Mouse (Mus musculus): ENCODE measurements around the gene Timm8a2.
"Not testable (repeated sequence)": the region's sequence is repeated elsewhere in the genome, so short reads cannot be mapped to it uniquely, and the experiment has no call there.

Gene Timm8a2

GRCm38 (mm10) chr14:122060642-122061041, 26.2 kb downstream of the Timm8a2 start:
- H3K36me3 ChIP-seq (ENCODE audit: control insufficient read depth, insufficient read depth, low read length, poor library complexity, severe bottlenecking): no peaks in the 10 kb centered on the region; the same call in 1 of the 2 replicates

GRCm38 (mm10) chr14:122061376-122061775, 26.9 kb downstream of the Timm8a2 start:
- H3K36me3 ChIP-seq (ENCODE audit: control insufficient read depth, insufficient read depth, low read length, poor library complexity, severe bottlenecking): no peaks in the 10 kb centered on the region; the same call in 1 of the 2 replicates
- no peak for DNase-seq (ENCODE audit: low read depth, low spot score)
- no peaks in the 10 kb centered on the region for H3K27me3 ChIP-seq (ENCODE audit: control insufficient read depth, insufficient read depth, low read length, poor library complexity, severe bottlenecking)

More at GRCm38 (mm10) chr14:122060642-122061041, 26.2 kb downstream of the Timm8a2 start:
- no peaks in the 10 kb centered on the region for H3K27me3 ChIP-seq (ENCODE audit: control insufficient read depth, insufficient read depth, low read length, poor library complexity, severe bottlenecking)
- peak; percentile 93 for DNase-seq (ENCODE audit: low read depth, low spot score)

- Histone ChIP-seq H3K36me3 (ENCODE audit: control insufficient read depth, insufficient read depth, low read length, poor library complexity, severe bottlenecking) (no peaks in the 10 kb centered on the region; the same call in 1 of the 2 replicates), H3K27me3 (ENCODE audit: control insufficient read depth, insufficient read depth, low read length, poor library complexity, severe bottlenecking) (no peaks in the 10 kb centered on the region)
- peak; percentile 70 for DNase-seq (ENCODE audit: low read depth, low spot score)
These were observed 28.1 kb downstream of the Timm8a2 start for GRCm38 (mm10) chr14:122062411-122063090.

- Histone ChIP-seq H3K36me3 (ENCODE audit: control insufficient read depth, insufficient read depth, low read length, poor library complexity, severe bottlenecking) (no peaks in the 10 kb centered on the region; the same call in 1 of the 2 replicates), H3K27me3 (ENCODE audit: control insufficient read depth, insufficient read depth, low read length, poor library complexity, severe bottlenecking) (no peaks in the 10 kb centered on the region)
- peak; percentile 83 for DNase-seq (ENCODE audit: low read depth, low spot score)
These were observed 29.1 kb downstream of the Timm8a2 start for GRCm38 (mm10) chr14:122063599-122063998.

- Histone ChIP-seq H3K27me3 (ENCODE audit: control insufficient read depth, insufficient read depth, low read length, poor library complexity, severe bottlenecking) (no peaks in the 10 kb centered on the region), H3K36me3 (ENCODE audit: control insufficient read depth, insufficient read depth, low read length, poor library complexity, severe bottlenecking) (no peaks in the 10 kb centered on the region; the same call in 1 of the 2 replicates)
- DNase-seq (ENCODE audit: low read depth, low spot score): peak; percentile 88
These were observed 30.0 kb downstream of the Timm8a2 start for GRCm38 (mm10) chr14:122064519-122064918.

- Histone ChIP-seq H3K36me3 (ENCODE audit: control insufficient read depth, insufficient read depth, low read length, poor library complexity, severe bottlenecking) (no peaks in the 10 kb centered on the region), H3K27me3 (ENCODE audit: control insufficient read depth, insufficient read depth, low read length, poor library complexity, severe bottlenecking) (no peaks in the 10 kb centered on the region)
- DNase-seq (ENCODE audit: low read depth, low spot score): peak; percentile 72
These were observed 31.8 kb downstream of the Timm8a2 start for GRCm38 (mm10) chr14:122066243-122066642.

- H3K36me3 ChIP-seq (ENCODE audit: control insufficient read depth, insufficient read depth, low read length, poor library complexity, severe bottlenecking); H3K27me3 ChIP-seq (ENCODE audit: control insufficient read depth, insufficient read depth, low read length, poor library complexity, severe bottlenecking); DNase-seq (ENCODE audit: low read depth, low spot score): not testable (repeated sequence)
These were observed 33.6 kb downstream of the Timm8a2 start for GRCm38 (mm10) chr14:122068036-122068435.

GRCm38 (mm10) chr14:122068801-122069695, 34.6 kb downstream of the Timm8a2 start:
- no peaks in the 10 kb centered on the region for H3K36me3 ChIP-seq (ENCODE audit: control insufficient read depth, insufficient read depth, low read length, poor library complexity, severe bottlenecking)
- DNase-seq (ENCODE audit: low read depth, low spot score): no peak
- H3K27me3 ChIP-seq (ENCODE audit: control insufficient read depth, insufficient read depth, low read length, poor library complexity, severe bottlenecking): no peaks in the 10 kb centered on the region

- no peaks in the 10 kb centered on the region for H3K27me3 ChIP-seq (ENCODE audit: control insufficient read depth, insufficient read depth, low read length, poor library complexity, severe bottlenecking)
- peak; percentile 23 for DNase-seq (ENCODE audit: low read depth, low spot score)
- no peaks in the 10 kb centered on the region for H3K36me3 ChIP-seq (ENCODE audit: control insufficient read depth, insufficient read depth, low read length, poor library complexity, severe bottlenecking)
These were observed 35.5 kb downstream of the Timm8a2 start for GRCm38 (mm10) chr14:122069948-122070347.

GRCm38 (mm10) chr14:122073422-122073821, 38.9 kb downstream of the Timm8a2 start:
- Histone ChIP-seq H3K27me3 (ENCODE audit: control insufficient read depth, insufficient read depth, low read length, poor library complexity, severe bottlenecking) (no peaks in the 10 kb centered on the region), H3K36me3 (ENCODE audit: control insufficient read depth, insufficient read depth, low read length, poor library complexity, severe bottlenecking) (no peaks in the 10 kb centered on the region)
- DNase-seq (ENCODE audit: low read depth, low spot score): peak; percentile 66

- Histone ChIP-seq H3K36me3 (ENCODE audit: control insufficient read depth, insufficient read depth, low read length, poor library complexity, severe bottlenecking) (no peaks in the 10 kb centered on the region), H3K27me3 (ENCODE audit: control insufficient read depth, insufficient read depth, low read length, poor library complexity, severe bottlenecking) (no peaks in the 10 kb centered on the region)
- no peak for DNase-seq (ENCODE audit: low read depth, low spot score)
These were observed 39.9 kb downstream of the Timm8a2 start for GRCm38 (mm10) chr14:122074360-122074759.

- Histone ChIP-seq H3K27me3 (ENCODE audit: control insufficient read depth, insufficient read depth, low read length, poor library complexity, severe bottlenecking) (no peaks in the 10 kb centered on the region), H3K36me3 (ENCODE audit: control insufficient read depth, insufficient read depth, low read length, poor library complexity, severe bottlenecking) (no peaks in the 10 kb centered on the region)
- no peak for DNase-seq (ENCODE audit: low read depth, low spot score)
These were observed 41.2 kb downstream of the Timm8a2 start for GRCm38 (mm10) chr14:122075485-122076200.

- DNase-seq (ENCODE audit: low read depth, low spot score): no peak
- Histone ChIP-seq H3K27me3 (ENCODE audit: control insufficient read depth, insufficient read depth, low read length, poor library complexity, severe bottlenecking) (no peaks in the 10 kb centered on the region), H3K36me3 (ENCODE audit: control insufficient read depth, insufficient read depth, low read length, poor library complexity, severe bottlenecking) (no peaks in the 10 kb centered on the region)
These were observed 42.5 kb downstream of the Timm8a2 start for GRCm38 (mm10) chr14:122077017-122077416.

GRCm38 (mm10) chr14:122079428-122079827, 45.0 kb downstream of the Timm8a2 start:
- no peaks in the 10 kb centered on the region for H3K27me3 ChIP-seq (ENCODE audit: control insufficient read depth, insufficient read depth, low read length, poor library complexity, severe bottlenecking)
- peak; percentile 85 for DNase-seq (ENCODE audit: low read depth, low spot score)
- no peaks in the 10 kb centered on the region for H3K36me3 ChIP-seq (ENCODE audit: control insufficient read depth, insufficient read depth, low read length, poor library complexity, severe bottlenecking)

Measured in splenic B cell, adult 2 months (primary cell).